Mouse (Mus musculus): ENCODE measurements around the gene S100a7a. TPM values are rescaled to one million over a fixed set of nuclear protein-coding genes. Genes with fewer than 3 reads are reported as not detected.

S100a7a gene
- polyA plus RNA-seq, 1 experiment from 2014 or later: not detected

- no peak overlapping the region for H3K9ac ChIP-seq
- WGBS: 86% methylated on average over 6 of the region's 6 CpGs
- no peak overlapping the region for H3K4me2 ChIP-seq
- H3K4me3 ChIP-seq: no peak overlapping the region
- H3K27ac ChIP-seq (replicated peaks): no peak overlapping the region
- H3K36me3 ChIP-seq: no peaks in the 10 kb centered on the region
- no peak for ATAC-seq (ENCODE audit: low read depth)
- H3K27me3 ChIP-seq: peaks cover 9% of the 10 kb centered on the region; the same call in 1 of the 2 replicates
- H3K4me1 ChIP-seq (replicated peaks): peaks cover 7% of the 10 kb centered on the region
- H3K9me3 ChIP-seq: no peaks in the 10 kb centered on the region
These were observed 39.7 kb upstream of the S100a7a start for GRCm38 (mm10) chr3:90614148-90614530.

DNA sequence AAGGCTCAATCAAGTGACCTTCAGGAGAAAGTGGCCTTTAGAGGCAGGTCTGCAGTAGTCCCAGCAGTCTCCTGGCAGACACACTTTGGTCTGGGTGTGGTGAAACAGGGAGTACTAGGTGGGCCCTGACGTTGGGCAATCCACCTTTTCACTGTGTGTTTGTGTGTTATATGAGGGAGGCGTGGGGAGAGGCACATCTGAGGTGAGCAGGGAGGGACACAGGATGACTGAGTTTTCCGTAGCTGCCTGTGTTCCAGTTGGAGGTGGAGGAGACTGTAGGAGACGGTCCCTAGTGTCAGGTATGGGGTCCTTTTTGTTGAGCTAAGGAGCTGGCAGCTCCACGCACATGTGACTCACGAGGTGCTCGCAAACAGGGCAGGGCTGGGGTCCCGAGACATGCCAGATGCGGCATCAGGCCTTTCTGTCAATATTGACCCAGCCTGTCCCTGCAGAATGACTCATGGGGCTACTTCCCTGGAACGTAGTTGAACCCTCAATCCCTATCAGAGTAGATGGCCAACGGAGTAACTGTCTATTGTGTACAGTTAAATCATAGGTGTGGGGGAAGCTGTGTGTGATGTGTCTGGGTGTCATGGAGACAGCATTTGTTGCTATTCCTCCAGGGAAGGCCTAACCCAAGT lies 39.1 kb upstream of the S100a7a start:
- Histone ChIP-seq H3K27ac (replicated peaks) (no peak overlapping the region), H3K9ac (no peak overlapping the region), H3K4me2 (no peak overlapping the region), H3K27me3 (peaks cover 9% of the 10 kb centered on the region; the same call in 1 of the 2 replicates), H3K4me3 (no peak overlapping the region), H3K4me1 (replicated peaks) (peaks cover 7% of the 10 kb centered on the region), H3K36me3 (no peaks in the 10 kb centered on the region), H3K9me3 (no peaks in the 10 kb centered on the region)
- no peak for ATAC-seq (ENCODE audit: low read depth)
- WGBS: 81% methylated on average over 11 of the region's 11 CpGs

GRCm38 (mm10) chr3:90615415-90615814 lies 38.4 kb upstream of the S100a7a start:
- H3K9ac ChIP-seq: no peak overlapping the region
- H3K27me3 ChIP-seq: peaks cover 9% of the 10 kb centered on the region; the same call in 1 of the 2 replicates
- H3K4me3 ChIP-seq: no peak overlapping the region
- H3K9me3 ChIP-seq: no peaks in the 10 kb centered on the region
- peak; percentile 45; the same call in 1 of the 2 replicates for ATAC-seq (ENCODE audit: low read depth)
- 12% methylated on average over 7 of the region's 7 CpGs for WGBS
- H3K4me2 ChIP-seq: no peak overlapping the region
- H3K4me1 ChIP-seq (replicated peaks): peaks cover 7% of the 10 kb centered on the region
- no peak overlapping the region for H3K27ac ChIP-seq (replicated peaks)
- no peaks in the 10 kb centered on the region for H3K36me3 ChIP-seq

DNA sequence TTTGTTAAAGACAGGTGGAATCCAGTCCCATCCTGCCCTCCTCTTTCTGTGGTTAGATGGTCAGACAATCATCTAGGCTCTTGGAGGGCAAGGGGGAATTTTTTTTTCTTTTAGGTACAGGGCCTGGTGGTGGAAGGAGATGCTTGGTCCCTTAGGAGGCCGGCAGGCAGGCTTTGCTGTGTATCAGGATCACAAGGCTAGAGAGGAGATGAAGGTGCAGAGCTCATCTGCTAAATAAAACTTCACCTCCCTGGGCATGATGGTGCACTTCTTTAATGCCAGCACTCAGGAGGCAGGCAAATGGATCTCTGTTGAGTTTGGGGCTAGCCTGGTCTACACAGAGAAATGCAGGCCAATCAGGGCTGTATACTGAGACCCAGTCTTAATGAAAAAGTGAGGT lies 37.9 kb upstream of the S100a7a start:
- no peak for ATAC-seq (ENCODE audit: low read depth)
- H3K36me3 ChIP-seq: no peaks in the 10 kb centered on the region
- H3K27ac ChIP-seq (replicated peaks): no peak overlapping the region
- H3K4me2 ChIP-seq: no peak overlapping the region
- no peak overlapping the region for H3K4me3 ChIP-seq
- H3K9ac ChIP-seq: no peak overlapping the region
- 76% methylated on average over 1 of the region's 1 CpGs for WGBS
- no peaks in the 10 kb centered on the region for H3K9me3 ChIP-seq
- peaks cover 7% of the 10 kb centered on the region for H3K4me1 ChIP-seq (replicated peaks)
- peaks cover 9% of the 10 kb centered on the region; the same call in 1 of the 2 replicates for H3K27me3 ChIP-seq

DNA sequence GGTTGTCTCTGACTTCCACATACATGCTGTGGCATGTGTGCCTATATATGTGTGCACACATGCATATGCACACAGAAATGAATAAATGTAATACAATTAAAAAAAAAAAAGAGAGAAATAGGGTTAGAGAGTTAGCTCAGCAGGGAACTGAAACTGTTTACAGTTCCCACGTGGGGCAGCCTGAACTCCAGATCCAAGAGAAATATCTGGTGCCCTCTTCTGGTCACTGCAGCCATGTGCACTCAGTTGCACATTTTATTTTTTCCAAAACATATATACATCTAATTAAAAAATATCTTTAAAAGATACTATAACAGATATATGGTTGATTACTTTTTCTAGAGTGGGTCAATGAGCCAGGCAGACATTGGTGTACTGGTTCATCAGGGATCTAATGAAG lies 36.2 kb upstream of the S100a7a start:
- WGBS: 6% methylated on average over 1 of the region's 1 CpGs

GRCm38 (mm10) chr3:90621552-90621951 lies 32.3 kb upstream of the S100a7a start:
- no peak overlapping the region for H3K4me2 ChIP-seq
- H3K4me1 ChIP-seq (replicated peaks): peaks cover 18% of the 10 kb centered on the region
- no peaks in the 10 kb centered on the region for H3K36me3 ChIP-seq
- no peaks in the 10 kb centered on the region for H3K27me3 ChIP-seq
- ATAC-seq (ENCODE audit: low read depth): no peak
- no peak overlapping the region for H3K9ac ChIP-seq
- H3K27ac ChIP-seq (replicated peaks): no peak overlapping the region
- WGBS: 64% methylated on average over 7 of the region's 7 CpGs
- H3K4me3 ChIP-seq: no peak overlapping the region
- no peaks in the 10 kb centered on the region for H3K9me3 ChIP-seq

More for the DNA sequence above, 36.2 kb upstream of the S100a7a start:
- H3K27ac ChIP-seq (replicated peaks): no peak overlapping the region
- ATAC-seq (ENCODE audit: low read depth): no peak
- peaks cover 9% of the 10 kb centered on the region; the same call in 1 of the 2 replicates for H3K27me3 ChIP-seq
- H3K9ac ChIP-seq: no peak overlapping the region
- peaks cover 7% of the 10 kb centered on the region for H3K4me1 ChIP-seq (replicated peaks)
- H3K4me3 ChIP-seq: no peak overlapping the region
- H3K4me2 ChIP-seq: no peak overlapping the region
- H3K9me3 ChIP-seq: no peaks in the 10 kb centered on the region
- no peaks in the 10 kb centered on the region for H3K36me3 ChIP-seq

DNA sequence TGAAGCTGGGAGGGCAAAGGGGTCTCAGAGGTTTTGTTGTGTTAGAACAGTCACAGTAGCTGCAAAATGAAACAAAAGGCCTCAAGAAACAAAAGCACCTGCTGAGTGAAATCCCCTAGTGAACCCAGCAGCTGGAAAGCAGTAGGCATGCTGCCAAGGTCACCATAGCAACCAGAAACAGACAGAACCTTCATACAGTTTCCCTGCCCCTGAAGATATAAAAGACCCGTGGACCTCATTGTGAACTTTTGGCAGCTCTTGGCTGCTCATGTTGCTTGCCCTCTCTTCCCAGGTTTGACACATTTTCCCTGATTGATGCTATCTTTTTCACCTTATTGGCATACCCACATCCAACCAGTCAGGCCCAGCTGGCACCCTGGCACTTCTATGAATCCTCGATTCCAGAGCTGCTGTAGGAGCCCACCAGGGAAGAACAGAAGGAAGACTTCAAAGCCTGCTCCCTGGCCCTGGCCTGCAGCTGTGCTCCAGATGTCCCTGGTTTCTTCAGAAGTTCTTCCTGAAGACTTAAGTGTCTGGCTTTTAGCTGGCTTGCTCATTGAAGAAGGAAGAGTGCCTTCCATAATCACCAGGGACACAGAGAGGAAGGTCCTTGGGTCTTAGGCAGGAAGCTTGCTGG lies 30.3 kb upstream of the S100a7a start:
- Histone ChIP-seq H3K36me3 (no peaks in the 10 kb centered on the region), H3K9ac (no peak overlapping the region), H3K9me3 (no peaks in the 10 kb centered on the region), H3K4me1 (replicated peaks) (peaks cover 18% of the 10 kb centered on the region), H3K4me2 (no peak overlapping the region), H3K27me3 (no peaks in the 10 kb centered on the region), H3K4me3 (no peak overlapping the region), H3K27ac (replicated peaks) (0 out of 2 replicates have a peak overlapping the region, but pooled peaks have one; percentile 56)
- WGBS: 17% methylated on average over 2 of the region's 2 CpGs
- peak; percentile 70 for ATAC-seq (ENCODE audit: low read depth)

- no peak for ATAC-seq (ENCODE audit: low read depth)
- H3K4me3 ChIP-seq: no peak overlapping the region
- WGBS: 84% methylated on average over 5 of the region's 5 CpGs
These were observed 28.3 kb upstream of the S100a7a start for GRCm38 (mm10) chr3:90625496-90625895.

GRCm38 (mm10) chr3:90626266-90627021 lies 27.4 kb upstream of the S100a7a start:
- Histone ChIP-seq H3K4me1 (replicated peaks) (peaks cover 18% of the 10 kb centered on the region), H3K36me3 (no peaks in the 10 kb centered on the region), H3K27me3 (no peaks in the 10 kb centered on the region), H3K9me3 (no peaks in the 10 kb centered on the region), H3K4me2 (no peak overlapping the region), H3K9ac (no peak overlapping the region), H3K27ac (replicated peaks) (no peak overlapping the region), H3K4me3 (no peak overlapping the region)
- WGBS: 82% methylated on average over 9 of the region's 9 CpGs
- no peak for ATAC-seq (ENCODE audit: low read depth)

More at GRCm38 (mm10) chr3:90625496-90625895, 28.3 kb upstream of the S100a7a start:
- H3K36me3 ChIP-seq: no peaks in the 10 kb centered on the region
- H3K9ac ChIP-seq: no peak overlapping the region
- no peaks in the 10 kb centered on the region for H3K27me3 ChIP-seq
- no peak overlapping the region for H3K4me2 ChIP-seq
- peaks cover 18% of the 10 kb centered on the region for H3K4me1 ChIP-seq (replicated peaks)
- H3K27ac ChIP-seq (replicated peaks): no peak overlapping the region
- H3K9me3 ChIP-seq: no peaks in the 10 kb centered on the region

DNA sequence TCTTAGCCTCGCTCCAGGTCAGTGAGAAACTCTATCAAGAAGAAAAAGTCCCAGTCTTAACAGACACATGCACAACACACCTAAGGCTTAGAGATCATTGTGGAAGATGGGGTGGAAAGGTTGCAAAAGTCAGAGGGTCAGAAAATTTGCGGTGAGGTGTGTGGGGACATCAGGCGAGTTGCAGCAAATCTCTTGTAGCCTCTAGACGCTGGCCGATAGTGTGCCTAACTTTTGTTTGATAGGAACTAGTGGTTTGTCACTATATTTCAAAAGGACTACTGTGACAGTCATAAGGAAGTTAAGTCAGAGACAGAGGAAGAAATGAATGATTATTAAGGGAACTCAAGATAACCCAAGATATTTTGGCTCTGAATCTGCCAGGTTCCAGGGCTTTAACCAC lies 26.5 kb upstream of the S100a7a start:
- no peak overlapping the region for H3K9ac ChIP-seq
- H3K4me1 ChIP-seq (replicated peaks): peaks cover 18% of the 10 kb centered on the region
- H3K9me3 ChIP-seq: no peaks in the 10 kb centered on the region
- H3K27ac ChIP-seq (replicated peaks): no peak overlapping the region
- H3K36me3 ChIP-seq: no peaks in the 10 kb centered on the region
- H3K27me3 ChIP-seq: no peaks in the 10 kb centered on the region
- H3K4me3 ChIP-seq: no peak overlapping the region
- WGBS: 92% methylated on average over 5 of the region's 5 CpGs
- ATAC-seq (ENCODE audit: low read depth): no peak
- no peak overlapping the region for H3K4me2 ChIP-seq

DNA sequence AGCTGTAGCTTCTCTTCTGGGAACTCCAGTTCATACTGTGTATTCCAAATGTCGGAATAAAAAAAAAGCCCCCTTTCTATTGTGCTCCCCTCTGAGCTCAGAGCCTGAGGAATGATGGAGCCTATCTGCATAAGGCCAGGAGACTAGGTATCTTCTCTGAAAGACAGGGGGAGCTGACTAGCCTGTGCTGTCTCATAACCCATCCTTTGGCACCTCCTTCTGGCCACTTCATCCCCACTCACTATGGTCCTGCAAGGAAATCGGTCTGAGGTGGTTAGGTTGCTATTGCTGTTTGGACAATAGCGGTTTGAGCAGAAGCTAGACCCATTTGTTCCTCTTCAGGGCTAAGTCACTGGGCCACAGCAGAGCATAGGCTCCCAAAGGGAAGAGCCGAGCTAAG lies 26.0 kb upstream of the S100a7a start:
- Histone ChIP-seq H3K27me3 (no peaks in the 10 kb centered on the region), H3K27ac (replicated peaks) (no peak overlapping the region), H3K9me3 (no peaks in the 10 kb centered on the region), H3K36me3 (no peaks in the 10 kb centered on the region), H3K9ac (no peak overlapping the region), H3K4me3 (no peak overlapping the region), H3K4me1 (replicated peaks) (peaks cover 18% of the 10 kb centered on the region), H3K4me2 (no peak overlapping the region)
- WGBS: 60% methylated on average over 4 of the region's 4 CpGs
- ATAC-seq (ENCODE audit: low read depth): no peak

GRCm38 (mm10) chr3:90629298-90629697 lies 24.5 kb upstream of the S100a7a start:
- Histone ChIP-seq H3K9me3 (no peaks in the 10 kb centered on the region), H3K36me3 (no peaks in the 10 kb centered on the region), H3K9ac (no peak overlapping the region), H3K27ac (replicated peaks) (no peak overlapping the region), H3K4me2 (no peak overlapping the region), H3K4me1 (replicated peaks) (peaks cover 4% of the 10 kb centered on the region; the same call in 1 of the 2 replicates), H3K27me3 (no peaks in the 10 kb centered on the region), H3K4me3 (no peak overlapping the region)
- ATAC-seq (ENCODE audit: low read depth): no peak
- WGBS: 72% methylated on average over 2 of the region's 2 CpGs

Data from neural tube, embryonic 13.5 days (tissue).